Mouse (Mus musculus) frontal cortex, postnatal 36 days (tissue): ENCODE measurements around the gene Cpne2.

Experiments used
- DNase-seq, 2 experiments: peaks; one replicate each; pipeline ENCODE4 v3.0.0; 2022; ENCODE audit warnings: low spot score in 2 of 2

The Cpne2 gene

GRCm38 (mm10) chr8:94535631-94536030 is 2.8 kb downstream of the Cpne2 start:
- DNase-seq: no peak

GRCm38 (mm10) chr8:94537456-94537855 is 4.7 kb downstream of the Cpne2 start:
- DNase-seq: no peak

- no peak for DNase-seq
These were observed 7.2 kb downstream of the Cpne2 start for GRCm38 (mm10) chr8:94540025-94540424.

GRCm38 (mm10) chr8:94540889-94541795 is 8.4 kb downstream of the Cpne2 start:
- DNase-seq: no peak

- no peak for DNase-seq
These were observed 11.2 kb downstream of the Cpne2 start for GRCm38 (mm10) chr8:94543981-94544380.

GRCm38 (mm10) chr8:94549041-94549440 is 16.3 kb downstream of the Cpne2 start:
- DNase-seq: no peak

- no peak for DNase-seq
These were observed 16.7 kb downstream of the Cpne2 start for GRCm38 (mm10) chr8:94549482-94549881.

- no peak for DNase-seq
These were observed 17.2 kb downstream of the Cpne2 start for GRCm38 (mm10) chr8:94549998-94550397.

GRCm38 (mm10) chr8:94551471-94552422 is 19.0 kb downstream of the Cpne2 start:
- peak; percentile 51 to 61 for DNase-seq

GRCm38 (mm10) chr8:94552696-94553095 is 19.9 kb downstream of the Cpne2 start:
- DNase-seq: no peak

- DNase-seq: no peak
These were observed 24.5 kb downstream of the Cpne2 start for GRCm38 (mm10) chr8:94557281-94557680.

GRCm38 (mm10) chr8:94561256-94561655 is 28.5 kb downstream of the Cpne2 start:
- DNase-seq: peak in 1 of 2 experiments; percentile 42

GRCm38 (mm10) chr8:94564421-94564820 is 31.6 kb downstream of the Cpne2 start:
- DNase-seq: no peak

GRCm38 (mm10) chr8:94566033-94566432 is 33.2 kb downstream of the Cpne2 start:
- no peak for DNase-seq

- no peak for DNase-seq
These were observed 33.8 kb downstream of the Cpne2 start for GRCm38 (mm10) chr8:94566446-94567158.

- DNase-seq: no peak
These were observed 34.5 kb downstream of the Cpne2 start for GRCm38 (mm10) chr8:94567159-94567849.

GRCm38 (mm10) chr8:94568098-94568497 is 35.3 kb downstream of the Cpne2 start:
- DNase-seq: no peak

- no peak for DNase-seq
These were observed 36.6 kb downstream of the Cpne2 start for GRCm38 (mm10) chr8:94569419-94569818.

- no peak for DNase-seq
These were observed 39.1 kb downstream of the Cpne2 start for GRCm38 (mm10) chr8:94571896-94572295.

GRCm38 (mm10) chr8:94574159-94574907 is 41.5 kb downstream of the Cpne2 start:
- DNase-seq: peak; percentile 76 to 81
